Mouse (Mus musculus) spleen, adult 2 months (tissue): ENCODE data around the gene Crkl.

Experiments used
- CTCF ChIP-seq: fragments of 200-500 bp; IDR thresholded peaks from 2 replicates; pipeline ENCODE4 v1.5.1; 2011; ENCODE audit warnings: mild to moderate bottlenecking, inconsistent platforms; ENCODE audit not compliant: insufficient read depth, insufficient read length, insufficient replicate concordance; ENCODE audit errors: extremely low read depth
- POLR2A ChIP-seq: fragments of 200-500 bp; IDR thresholded peaks from 2 replicates; pipeline ENCODE4 v1.6.1; 2011; ENCODE audit warnings: low read depth, low read length, inconsistent platforms

- TF ChIP-seq CTCF (no peak), POLR2A (no peak)
Measured at GRCm38 (mm10) chr16:17481465-17481864, 29.7 kb downstream of the Crkl start.
